Mouse (Mus musculus): ENCODE data around the gene Dph2. TPM values are rescaled to one million over a fixed set of nuclear protein-coding genes. Genes with fewer than 3 reads are reported as not detected.
A peak's percentile ranks its signal among the peaks of the same experiment; 100 is the strongest.

Gene Dph2
- 10 to 100 TPM in 1 of 2 experiments, 1 to 10 TPM in 1; 9.1 to 11.4 TPM for total RNA-seq (2021)
- long read RNA-seq, experiment 1, transcript Dph2-201 (6 exons, 2,555 nt), result major isoform, 6 of 13 reads
- long read RNA-seq, experiment 1, partial matches to known transcripts, result 4 of 13 reads
- long read RNA-seq, experiment 1, other reads (novel, unspliced or antisense), result 3 of 13 reads
- long read RNA-seq, experiment 2, partial matches to known transcripts, result 3 of 7 reads
- long read RNA-seq, experiment 2, other reads (novel, unspliced or antisense), result 1 of 7 reads

GRCm38 (mm10) chr4:117891738-117892161 lies at the start of gene Dph2:
Gene Dph2, minus strand, starts transcription at chr4:117892032.
- H3K27ac ChIP-seq, result peak within 1 kb of the TSS; percentile 6; the same call in 1 of the 2 replicates
- H3K4me3 ChIP-seq, result peak within 1 kb of the TSS; percentile 67
- no peak for TF ChIP-seq CTCF (IDR thresholded peaks at IDR 0.05)
- intact Hi-C loops (cut with DNase I), result no loop called here
- peak; percentile 73 to 80 for DNase-seq (ENCODE audit: extremely low spot score in 1 of 2, low spot score in 2 of 2)

GRCm38 (mm10) chr4:117936964-117937363 lies 45.1 kb upstream of the Dph2 start:
- Histone ChIP-seq H3K27ac (no peak overlapping the region), H3K4me3 (no peak overlapping the region)
- intact Hi-C loops (cut with DNase I), result no loop called here
- no peak for TF ChIP-seq CTCF (IDR thresholded peaks at IDR 0.05)
- no peak for DNase-seq (ENCODE audit: extremely low spot score in 1 of 2, low spot score in 2 of 2)

DNA sequence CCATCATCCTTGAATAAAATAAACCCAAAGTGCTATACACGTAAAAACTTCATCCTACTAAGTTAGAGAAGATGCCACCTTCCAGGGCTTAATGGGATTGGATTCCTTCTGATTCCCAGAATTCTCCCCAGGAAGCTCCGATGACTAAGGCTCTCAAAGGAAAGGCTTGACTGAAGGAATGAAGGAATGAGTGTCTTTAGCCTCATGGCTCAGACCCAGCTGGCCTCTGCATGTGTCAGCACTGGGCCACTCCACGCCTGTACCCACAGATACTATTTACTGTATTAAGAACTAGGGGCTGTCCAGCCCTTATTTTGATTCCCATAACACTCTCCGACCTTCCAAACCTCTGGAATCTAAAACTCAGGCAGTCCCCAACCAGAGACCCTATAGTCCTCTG lies 42.2 kb upstream of the Dph2 start:
- no peak for TF ChIP-seq CTCF (IDR thresholded peaks at IDR 0.05)
- DNase-seq (ENCODE audit: extremely low spot score in 1 of 2, low spot score in 2 of 2), result no peak
- intact Hi-C loops (cut with DNase I), result no loop called here
- no peak overlapping the region for H3K4me3 ChIP-seq
- H3K27ac ChIP-seq, result no peak overlapping the region

- H3K27ac ChIP-seq, result no peak overlapping the region
- intact Hi-C loops (cut with DNase I), result no loop called here
- no peak overlapping the region for H3K4me3 ChIP-seq
- no peak for TF ChIP-seq CTCF (IDR thresholded peaks at IDR 0.05)
- DNase-seq (ENCODE audit: extremely low spot score in 1 of 2, low spot score in 2 of 2), result no peak
Observed at GRCm38 (mm10) chr4:117933248-117933647, 41.4 kb upstream of the Dph2 start.

DNA sequence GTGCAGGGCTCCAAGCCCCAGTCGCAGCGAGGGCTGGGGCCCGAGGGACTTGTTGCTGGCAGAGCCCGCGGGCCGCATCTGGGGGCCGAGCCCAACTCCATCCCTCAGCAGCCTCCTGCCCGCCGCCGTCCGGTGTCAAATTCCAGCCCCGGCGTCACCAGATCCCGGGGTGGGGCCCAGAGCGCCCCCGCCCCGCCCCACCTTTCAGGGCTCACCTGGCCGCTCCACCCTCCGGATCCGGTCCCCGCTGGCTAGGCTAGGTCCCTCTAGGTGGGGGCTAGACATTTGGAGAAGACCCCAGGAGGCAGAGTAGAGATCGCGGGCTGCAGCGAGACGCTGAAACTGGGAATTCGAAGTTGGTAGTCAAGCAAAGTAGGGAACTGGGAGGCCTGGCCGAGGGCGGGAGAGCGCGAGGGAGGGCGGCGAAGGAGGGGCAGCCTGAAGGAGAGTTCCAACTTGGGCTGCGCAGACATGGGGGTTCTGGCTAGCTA lies 37.6 kb upstream of the Dph2 start, which contains the start of gene Artn:
TSS of gene Artn (minus strand) at position 373 of the 491 bp plus-strand sequence.
- TF ChIP-seq CTCF (IDR thresholded peaks at IDR 0.05), result no peak
- Histone ChIP-seq H3K4me3 (no peak within 1 kb of the TSS), H3K27ac (no peak within 1 kb of the TSS)
- intact Hi-C loops (cut with DNase I), result loop anchor here (5.0 kb wide), 2 partner anchors 102 to 363 kb away; partner anchors contain the start of gene Ptprf
- no peak for DNase-seq (ENCODE audit: extremely low spot score in 1 of 2, low spot score in 2 of 2)

DNA sequence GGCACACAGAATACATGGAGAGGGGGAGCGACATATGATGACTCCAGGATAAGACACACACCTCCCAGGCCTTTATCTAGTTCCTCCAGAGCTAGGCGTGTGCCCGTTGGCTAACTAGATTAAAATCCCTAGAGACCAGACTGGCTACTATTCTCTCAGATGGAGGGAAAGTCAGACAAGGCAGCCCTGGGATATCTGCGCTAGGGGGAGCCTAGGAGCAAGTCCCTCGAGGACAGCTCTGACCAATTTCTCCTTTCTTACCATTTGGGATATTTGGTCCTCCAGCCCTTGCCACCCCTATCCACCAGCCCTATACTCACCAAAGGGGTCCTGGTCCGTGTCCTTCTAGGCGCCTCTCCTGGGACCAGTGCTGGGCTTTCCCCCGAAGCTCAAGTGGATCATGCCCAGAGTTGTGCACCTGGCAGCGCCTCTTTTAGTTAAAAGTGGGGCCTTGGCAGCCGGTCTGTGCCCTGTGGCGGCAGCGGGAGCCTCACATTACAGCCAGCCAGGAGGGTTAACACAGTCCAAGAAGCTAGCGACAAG lies 36.9 kb upstream of the Dph2 start:
- peak; percentile 64 for TF ChIP-seq CTCF (IDR thresholded peaks at IDR 0.05)
- H3K27ac ChIP-seq, result no peak overlapping the region
- H3K4me3 ChIP-seq, result no peak overlapping the region
- peak; percentile 35 to 59 for DNase-seq (ENCODE audit: extremely low spot score in 1 of 2, low spot score in 2 of 2)
- intact Hi-C loops (cut with DNase I), result loop anchor here (1.0 to 5.0 kb wide), 3 partner anchors 101 to 364 kb away; partner anchors contain the start of gene Ptprf

- Histone ChIP-seq H3K4me3 (no peak overlapping the region), H3K27ac (no peak overlapping the region)
- intact Hi-C loops (cut with DNase I), result loop anchor here (1.0 to 5.0 kb wide), 3 partner anchors 101 to 364 kb away; partner anchors contain the start of gene Ptprf
- no peak for DNase-seq (ENCODE audit: extremely low spot score in 1 of 2, low spot score in 2 of 2)
- peak; percentile 82 for TF ChIP-seq CTCF (IDR thresholded peaks at IDR 0.05)
Observed at GRCm38 (mm10) chr4:117928234-117928633, 36.4 kb upstream of the Dph2 start.

DNA sequence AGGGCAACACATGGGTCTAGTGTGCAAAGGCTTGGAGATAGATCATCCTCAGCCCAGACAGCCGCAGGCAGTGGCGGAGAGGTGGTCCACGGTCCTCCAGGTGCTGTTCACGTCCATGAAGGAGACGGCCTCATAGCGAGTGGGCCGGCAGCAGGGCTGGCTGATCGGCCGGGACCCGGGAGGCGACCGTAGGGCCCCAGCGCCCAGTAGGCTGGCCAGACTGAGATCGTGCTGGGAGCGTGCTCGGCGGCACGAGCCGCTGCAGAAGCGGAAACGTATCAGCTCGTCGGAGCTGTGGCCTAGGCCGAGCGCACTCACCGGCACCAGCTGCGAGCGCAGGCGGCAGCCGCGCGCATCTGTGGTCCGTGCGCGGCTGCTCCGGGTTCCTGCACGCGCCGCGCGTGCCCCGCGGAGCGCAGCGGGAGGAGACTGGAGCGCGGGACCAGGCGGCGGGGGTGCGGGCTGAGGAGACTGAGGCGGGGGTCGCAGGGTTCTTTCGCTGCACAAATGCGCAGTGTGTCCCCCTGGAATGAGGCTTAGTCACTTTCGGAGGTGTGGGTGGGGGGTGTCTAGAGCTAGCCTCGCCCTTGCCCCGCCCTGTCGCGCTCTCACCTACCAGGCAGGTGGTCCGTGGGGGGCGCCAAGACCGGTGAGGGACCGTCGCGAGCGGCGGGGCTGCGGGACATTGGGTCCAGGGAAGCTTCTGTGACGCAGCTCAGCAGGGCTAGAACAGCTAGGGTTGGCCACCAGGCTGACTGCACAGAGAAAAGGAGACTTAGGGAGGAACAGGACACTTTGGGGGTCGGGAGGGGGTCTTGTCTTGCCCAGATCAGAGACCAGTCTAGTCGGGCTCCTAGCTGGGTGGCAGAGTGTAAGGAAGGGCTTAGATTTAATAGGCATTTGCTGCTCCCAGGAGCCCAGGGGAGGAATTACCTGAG lies 35.0 kb upstream of the Dph2 start:
- intact Hi-C loops (cut with DNase I), result loop anchor here (5.0 kb wide), 2 partner anchors 100 to 365 kb away; partner anchors contain the start of gene Ptprf
- Histone ChIP-seq H3K4me3 (peak overlapping the region; percentile 58), H3K27ac (peak overlapping the region; percentile 82)
- DNase-seq (ENCODE audit: extremely low spot score in 1 of 2, low spot score in 2 of 2), result peak; percentile 70 to 72
- TF ChIP-seq CTCF (IDR thresholded peaks at IDR 0.05), result no peak

DNA sequence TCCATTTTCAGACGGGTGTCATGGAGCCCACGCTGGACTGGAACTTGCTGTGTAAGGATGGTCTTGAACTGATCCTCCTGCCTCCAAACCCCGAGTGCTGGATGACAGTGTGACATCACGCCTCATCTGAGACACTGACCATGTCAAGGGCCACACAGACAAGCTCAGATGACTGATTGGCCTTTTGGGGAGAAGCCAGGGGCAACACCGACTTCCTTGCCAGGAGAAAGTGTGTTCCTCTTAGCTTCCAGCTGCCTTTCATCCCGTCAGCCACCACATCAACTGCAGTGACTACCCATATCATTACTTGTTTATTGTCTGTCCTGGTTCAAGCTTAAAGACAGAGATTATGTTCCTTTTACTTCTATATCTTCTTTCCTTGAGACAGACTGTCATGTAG lies 33.1 kb upstream of the Dph2 start:
- H3K27ac ChIP-seq, result no peak overlapping the region
- intact Hi-C loops (cut with DNase I), result loop anchor here (5.0 kb wide), 2 partner anchors 98 to 367 kb away; partner anchors contain the start of gene Ptprf
- no peak for TF ChIP-seq CTCF (IDR thresholded peaks at IDR 0.05)

DNA sequence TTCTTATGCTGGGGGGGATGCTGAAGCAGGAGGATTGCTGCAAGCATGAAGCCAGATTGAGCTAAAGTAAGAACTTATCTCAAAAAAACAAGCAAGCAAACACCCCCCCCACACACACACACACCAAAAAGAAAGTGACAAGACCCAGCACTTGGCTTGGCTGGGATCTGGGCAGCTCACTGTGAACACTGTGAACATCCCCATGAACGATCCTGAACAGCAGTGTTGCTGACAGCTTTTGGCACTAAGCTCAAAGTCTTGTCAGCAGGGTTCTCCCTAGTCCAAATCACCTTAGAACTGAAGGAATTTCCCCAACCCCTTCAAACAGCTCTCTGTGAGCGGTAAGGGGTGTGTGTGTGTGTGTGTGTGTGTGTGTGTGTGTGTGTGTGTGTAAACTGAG lies 31.6 kb upstream of the Dph2 start:
- DNase-seq (ENCODE audit: extremely low spot score in 1 of 2, low spot score in 2 of 2), result no peak
- H3K27ac ChIP-seq, result no peak overlapping the region
- intact Hi-C loops (cut with DNase I), result no loop called here
- no peak overlapping the region for H3K4me3 ChIP-seq
- TF ChIP-seq CTCF (IDR thresholded peaks at IDR 0.05), result no peak

More for the DNA sequence above, 33.1 kb upstream of the Dph2 start:
- H3K4me3 ChIP-seq, result no peak overlapping the region
- no peak for DNase-seq (ENCODE audit: extremely low spot score in 1 of 2, low spot score in 2 of 2)

DNA sequence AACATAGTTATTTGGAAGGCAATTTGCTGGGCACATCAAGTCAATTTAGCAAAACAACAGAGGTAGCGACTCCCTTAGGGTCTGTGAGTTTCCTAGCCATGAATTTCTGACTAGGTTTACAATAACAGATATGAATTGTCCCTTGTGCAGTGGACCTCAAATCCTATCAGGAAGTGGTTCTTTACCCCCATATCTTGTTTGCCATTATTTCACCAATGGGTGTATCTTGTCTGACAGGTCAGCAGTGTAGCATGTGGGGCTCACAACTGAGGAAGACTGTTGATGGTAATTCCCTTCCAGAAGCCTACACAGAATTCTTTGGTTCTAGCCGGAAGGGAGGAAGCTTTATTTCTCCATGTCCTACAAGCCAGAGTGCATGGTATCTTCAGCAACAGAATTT lies 29.5 kb upstream of the Dph2 start:
- Histone ChIP-seq H3K27ac (no peak overlapping the region), H3K4me3 (no peak overlapping the region)
- no peak for TF ChIP-seq CTCF (IDR thresholded peaks at IDR 0.05)
- intact Hi-C loops (cut with DNase I), result no loop called here
- DNase-seq (ENCODE audit: extremely low spot score in 1 of 2, low spot score in 2 of 2), result no peak
